Mouse (Mus musculus) liver, postnatal 0 days (tissue): Measurements from ENCODE around the gene D430041D05Rik. TPM values are rescaled to one million over a fixed set of nuclear protein-coding genes. Genes with fewer than 3 reads are reported as not detected.
A peak's percentile ranks its signal among the peaks of the same experiment; 100 is the strongest.

Source experiments
- ATAC-seq: fragments of 200-750 bp; cut with Nextera tagmentation; 2 replicates; pipeline ENCODE4 v1.8.0; 2017; ENCODE audit warnings: mild to moderate bottlenecking, moderate library complexity
- DNase-seq: peaks from one replicate; pipeline ENCODE4 v3.0.0-alpha.2; 2016
- H3K27ac ChIP-seq: fragments of 300-500 bp; sonication (generic); 2 replicates; pipeline ENCODE4 v1.5.1; 2014; ENCODE audit warnings: antibody characterized with exemption, moderate library complexity, mild to moderate bottlenecking, low read depth
- H3K27me3 ChIP-seq: fragments of 300-500 bp; sonication (generic); 2 replicates; pipeline ENCODE4 v1.6.1; 2014; ENCODE audit warnings: low read length, control low read depth, mixed read lengths; ENCODE audit not compliant: insufficient read depth
- H3K36me3 ChIP-seq: fragments of 300-500 bp; sonication (generic); replicated peaks from 2 replicates; pipeline ENCODE4 v1.6.1; 2014; ENCODE audit warnings: mild to moderate bottlenecking, control low read depth, low read length, moderate library complexity, mixed read lengths; ENCODE audit not compliant: insufficient read depth
- H3K4me1 ChIP-seq: fragments of 300-500 bp; sonication (generic); 2 replicates; pipeline ENCODE4 v1.6.1; 2014; ENCODE audit warnings: antibody characterized with exemption, mild to moderate bottlenecking, control low read depth; ENCODE audit not compliant: insufficient read depth
- H3K4me2 ChIP-seq: fragments of 300-500 bp; sonication (generic); 2 replicates; pipeline ENCODE4 v1.6.1; 2014; ENCODE audit warnings: low read depth, mild to moderate bottlenecking, low read length, moderate library complexity, mixed read lengths
- H3K4me3 ChIP-seq: fragments of 300-500 bp; sonication (generic); 2 replicates; pipeline ENCODE4 v1.5.1; 2014; ENCODE audit warnings: low read depth, low read length
- H3K9ac ChIP-seq: fragments of 300-500 bp; sonication (generic); replicated peaks from 2 replicates; pipeline ENCODE4 v1.6.1; 2014; ENCODE audit warnings: mild to moderate bottlenecking, moderate library complexity
- H3K9me3 ChIP-seq: fragments of 300-500 bp; sonication (generic); 2 replicates; pipeline ENCODE4 v1.6.1; 2016; ENCODE audit warnings: mild to moderate bottlenecking, control low read depth, low read length, mixed read lengths
- CTCF ChIP-seq: sonication (generic); IDR thresholded peaks from 2 replicates; pipeline ENCODE4 v1.5.1; 2016; ENCODE audit warnings: antibody characterized with exemption, low read depth
- EP300 ChIP-seq: IDR thresholded peaks from 2 replicates; pipeline ENCODE4 v1.6.1; 2016; ENCODE audit warnings: antibody characterized with exemption, low read depth, mild to moderate bottlenecking
- WGBS: fragments of 180-500 bp; shearing (Covaris S2); extraction: QIAGEN DNeasy Blood & Tissue Kit; methylation state at CpG from one replicate; pipeline ENCODE4 v1.1.7; 2014; ENCODE audit not compliant: insufficient replicate concordance; 5-methylcytosine and 5-hydroxymethylcytosine counted together
- polyA plus RNA-seq: library from polyadenylated mRNA; unstranded; fragments of >200 nt; fragmentation: Nextera tagmentation; extraction: Ambion mirVana; gene quantifications from 2 replicates; pipeline ENCODE4 v1.2.1, GENCODE M21; 2015

Gene D430041D05Rik
- polyA plus RNA-seq: 0.05 TPM in 1 of 2 replicates, not detected in the other

DNA sequence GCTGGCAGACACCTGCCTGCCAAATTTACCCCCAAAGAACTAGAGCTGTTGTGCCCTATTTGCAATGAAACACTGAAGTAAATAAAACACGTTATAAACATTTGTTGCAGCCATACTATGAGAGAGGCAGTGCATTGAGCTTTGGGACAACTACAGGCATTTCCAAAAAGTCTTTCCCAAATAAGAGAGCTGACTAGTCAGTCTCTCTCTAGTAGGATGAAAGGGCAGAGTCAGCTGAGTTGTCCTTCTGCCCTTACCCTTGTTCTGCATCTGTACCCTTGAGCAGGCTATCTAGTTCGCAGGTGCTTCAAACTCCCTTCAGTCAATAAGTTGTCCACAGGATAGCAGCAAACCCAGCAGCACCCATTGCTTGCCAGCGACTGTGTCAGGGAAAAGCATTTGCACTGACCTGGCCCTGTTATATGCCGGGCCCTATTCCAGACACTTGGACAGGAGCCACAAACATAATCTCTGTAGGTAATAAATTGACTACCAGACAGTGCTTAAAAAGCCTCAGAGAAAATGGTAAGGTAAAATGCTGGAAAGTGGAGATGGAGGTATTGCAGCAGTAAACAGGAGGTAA is at the start of gene D430041D05Rik:
D430041D05Rik (minus strand) TSS at position 51 of the 583 bp plus-strand sequence.
- Histone ChIP-seq H3K36me3 (no peaks in the 10 kb centered on the region), H3K27me3 (peaks cover 54% of the 10 kb centered on the region), H3K4me1 (peaks cover 9% of the 10 kb centered on the region), H3K4me2 (peak within 1 kb of the TSS; percentile 65), H3K9me3 (no peaks in the 10 kb centered on the region), H3K27ac (no peak within 1 kb of the TSS), H3K4me3 (peak within 1 kb of the TSS; percentile 42), H3K9ac (no peak within 1 kb of the TSS)
- DNase-seq: no peak
- ATAC-seq: no peak
- no peak for TF ChIP-seq CTCF
- TF ChIP-seq EP300: no peak
- 55% methylated on average over 4 of the region's 4 CpGs for WGBS

DNA sequence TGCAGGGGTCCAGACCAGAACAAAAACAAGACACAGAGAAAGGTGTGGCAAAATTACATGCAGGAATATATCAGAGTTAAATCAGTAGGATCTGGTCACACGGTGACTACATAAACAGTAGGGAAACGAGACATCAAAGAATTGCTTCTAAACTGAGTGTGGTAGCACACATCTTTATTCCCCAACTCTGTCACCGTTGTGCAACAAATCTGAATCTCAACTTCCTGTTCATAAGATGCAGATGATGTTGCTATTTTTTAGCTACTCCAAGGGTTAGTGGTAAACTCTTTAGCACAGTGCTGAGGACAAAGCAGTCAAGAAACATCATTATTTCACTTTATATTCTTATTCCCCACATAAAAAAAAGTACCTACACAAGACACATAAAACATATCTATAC is 49.2 kb upstream of the D430041D05Rik start:
- no peak for DNase-seq
- Histone ChIP-seq H3K36me3 (no peaks in the 10 kb centered on the region), H3K4me1 (peaks cover 23% of the 10 kb centered on the region), H3K9ac (no peak overlapping the region), H3K9me3 (no peaks in the 10 kb centered on the region), H3K4me2 (no peak overlapping the region), H3K27me3 (no peaks in the 10 kb centered on the region), H3K27ac (no peak overlapping the region), H3K4me3 (no peak overlapping the region)
- 53% methylated on average over 3 of the region's 3 CpGs for WGBS
- TF ChIP-seq CTCF: no peak
- no peak for TF ChIP-seq EP300
- no peak for ATAC-seq

DNA sequence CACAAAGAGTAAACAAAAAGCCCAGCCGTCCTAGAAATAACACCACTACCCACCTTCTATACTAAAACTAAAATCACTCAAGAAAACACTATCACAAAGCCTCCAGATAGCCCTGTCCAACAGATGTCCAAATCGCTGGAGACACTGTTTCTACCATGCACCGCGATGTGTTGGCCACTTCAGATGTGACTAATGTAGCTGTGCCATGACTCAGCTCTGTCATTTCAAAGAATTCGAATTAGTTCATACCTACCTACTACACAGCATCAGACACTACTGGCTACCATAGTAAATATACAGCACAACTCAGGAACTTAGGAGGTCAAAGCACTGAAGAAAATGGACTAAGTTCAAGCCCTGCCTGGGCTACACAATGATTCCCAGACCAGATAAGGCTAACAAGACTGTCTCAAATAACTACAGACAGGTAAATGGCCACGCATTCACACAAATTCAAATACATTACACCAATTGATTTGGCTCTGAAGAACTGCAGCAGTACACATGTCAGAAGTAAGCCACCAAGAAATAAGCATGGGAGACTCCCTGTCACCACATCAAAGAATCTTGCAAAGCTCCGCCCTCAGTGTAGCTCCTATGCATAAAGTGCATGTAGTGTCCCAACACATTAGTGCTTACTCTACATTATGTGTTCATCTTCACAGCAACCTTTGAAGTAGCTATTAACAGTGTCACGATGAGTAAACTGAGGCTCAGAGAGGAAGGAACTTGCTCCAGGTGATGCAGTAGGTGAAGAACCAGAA is 47.9 kb upstream of the D430041D05Rik start:
- Histone ChIP-seq H3K4me3 (no peak overlapping the region), H3K4me2 (no peak overlapping the region), H3K9me3 (no peaks in the 10 kb centered on the region), H3K36me3 (no peaks in the 10 kb centered on the region), H3K27me3 (no peaks in the 10 kb centered on the region), H3K9ac (no peak overlapping the region), H3K4me1 (peaks cover 27% of the 10 kb centered on the region), H3K27ac (no peak overlapping the region)
- WGBS: 84% methylated on average over 8 of the region's 8 CpGs
- ATAC-seq (no peak), DNase-seq (no peak)
- TF ChIP-seq EP300: no peak
- TF ChIP-seq CTCF: no peak

DNA sequence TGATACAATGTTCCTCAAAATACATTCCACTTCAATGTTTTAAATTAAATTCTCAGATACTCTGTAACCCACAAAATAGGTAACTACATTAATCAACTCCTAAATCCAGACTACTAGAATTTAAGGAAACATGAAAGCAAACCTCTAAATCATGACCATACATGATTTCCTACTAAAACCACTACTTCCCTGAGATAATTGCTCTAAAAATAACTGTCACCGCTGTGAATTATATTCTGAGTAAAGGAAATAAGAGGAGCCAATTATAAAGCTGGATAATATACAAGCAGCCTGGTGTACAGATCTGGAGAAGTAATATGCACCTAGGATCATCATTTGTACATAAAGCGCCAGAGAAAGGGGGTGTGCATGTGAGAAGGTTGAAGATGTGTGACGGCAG is 46.3 kb upstream of the D430041D05Rik start:
- H3K9ac ChIP-seq: no peak overlapping the region
- H3K9me3 ChIP-seq: no peaks in the 10 kb centered on the region
- no peak for ATAC-seq
- peaks cover 27% of the 10 kb centered on the region for H3K4me1 ChIP-seq
- H3K4me2 ChIP-seq: no peak overlapping the region
- H3K4me3 ChIP-seq: no peak overlapping the region
- no peak overlapping the region for H3K27ac ChIP-seq
- H3K36me3 ChIP-seq: no peaks in the 10 kb centered on the region
- no peaks in the 10 kb centered on the region for H3K27me3 ChIP-seq
- 37% methylated on average over 3 of the region's 3 CpGs for WGBS
- TF ChIP-seq CTCF (no peak), EP300 (no peak)
- DNase-seq: no peak

DNA sequence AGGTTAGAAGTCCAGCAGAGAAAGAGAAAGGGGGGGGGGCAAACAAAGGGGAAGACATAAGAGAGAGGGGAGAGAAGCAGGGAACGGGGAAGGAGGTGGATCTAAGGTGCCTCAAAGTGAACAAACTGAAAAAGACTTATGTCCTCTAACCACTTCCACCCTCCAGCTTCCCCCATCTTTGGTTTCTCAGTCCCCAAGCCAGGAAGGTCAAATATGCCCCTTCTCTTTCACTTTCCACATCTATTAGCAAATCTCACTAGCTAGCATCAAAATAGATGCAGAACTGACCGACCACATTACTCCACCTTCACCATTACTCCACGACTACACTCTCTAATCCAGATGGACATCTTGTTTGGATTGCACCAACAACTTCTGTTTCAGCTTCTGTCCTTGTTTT is 39.9 kb upstream of the D430041D05Rik start:
- WGBS: 31% methylated on average over 3 of the region's 3 CpGs
- no peak overlapping the region for H3K27ac ChIP-seq
- H3K4me1 ChIP-seq: peaks cover 18% of the 10 kb centered on the region
- H3K4me2 ChIP-seq: no peak overlapping the region
- H3K36me3 ChIP-seq: peaks cover under 1% of the 10 kb centered on the region; the same call in 1 of the 2 replicates
- no peak for ATAC-seq
- H3K4me3 ChIP-seq: no peak overlapping the region
- H3K27me3 ChIP-seq: no peaks in the 10 kb centered on the region
- 0 out of 2 replicates have a peak overlapping the region, but pooled peaks have one; percentile 18 for H3K9ac ChIP-seq
- TF ChIP-seq EP300 (no peak), CTCF (no peak)
- no peaks in the 10 kb centered on the region for H3K9me3 ChIP-seq
- DNase-seq: no peak

DNA sequence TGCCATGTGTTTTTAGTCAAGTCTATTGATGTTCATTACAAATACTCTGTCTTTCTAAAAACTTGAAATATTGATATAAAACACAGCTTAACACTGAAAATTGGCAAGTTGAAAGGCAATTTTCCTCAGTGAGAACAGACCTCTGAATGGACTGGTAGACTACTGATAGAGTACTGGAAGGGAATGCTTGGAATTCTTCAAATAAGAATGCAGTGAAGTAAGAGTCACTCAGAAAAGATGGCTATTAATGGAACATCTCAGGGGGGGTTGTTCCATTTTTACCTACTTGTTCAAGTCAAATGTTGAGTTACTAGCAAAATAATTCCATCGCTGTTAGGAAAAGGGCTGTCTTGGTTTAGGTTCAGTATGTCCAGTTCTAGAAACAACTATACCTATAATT is 38.4 kb upstream of the D430041D05Rik start:
- Histone ChIP-seq H3K27ac (no peak overlapping the region), H3K36me3 (peaks cover 6% of the 10 kb centered on the region; the same call in 1 of the 2 replicates), H3K9ac (no peak overlapping the region), H3K27me3 (no peaks in the 10 kb centered on the region), H3K9me3 (no peaks in the 10 kb centered on the region), H3K4me3 (no peak overlapping the region), H3K4me2 (no peak overlapping the region), H3K4me1 (peaks cover 9% of the 10 kb centered on the region)
- WGBS: 93% methylated on average over 1 of the region's 1 CpGs
- TF ChIP-seq CTCF: no peak
- TF ChIP-seq EP300: no peak
- ATAC-seq (no peak), DNase-seq (no peak)
